Mouse (Mus musculus) neural tube, embryonic 12.5 days (tissue): Measurements from ENCODE around the gene Cars2. TPM values are rescaled to one million over a fixed set of nuclear protein-coding genes. Genes with fewer than 3 reads are reported as not detected.

Source experiments
- ATAC-seq: fragments of 200-750 bp; cut with Nextera tagmentation; 2 replicates; pipeline ENCODE4 v1.8.0; 2017; ENCODE audit warnings: low read depth, mild to moderate bottlenecking, moderate TSS enrichment, moderate library complexity; ENCODE audit not compliant: low FRiP score
- H3K27ac ChIP-seq: fragments of 300-500 bp; sonication (generic); 2 replicates; pipeline ENCODE4 v1.5.1; 2016
- H3K27me3 ChIP-seq: fragments of 300-500 bp; sonication (generic); replicated peaks from 2 replicates; pipeline ENCODE4 v1.6.1; 2016; ENCODE audit warnings: mild to moderate bottlenecking
- H3K36me3 ChIP-seq: fragments of 300-500 bp; sonication (generic); 2 replicates; pipeline ENCODE4 v1.6.1; 2016; ENCODE audit warnings: mild to moderate bottlenecking
- H3K4me1 ChIP-seq: fragments of 300-500 bp; sonication (generic); 2 replicates; pipeline ENCODE4 v1.6.1; 2016
- H3K4me2 ChIP-seq: fragments of 300-500 bp; sonication (generic); replicated peaks from 2 replicates; pipeline ENCODE4 v1.6.1; 2016; ENCODE audit warnings: mild to moderate bottlenecking
- H3K4me3 ChIP-seq: fragments of 300-500 bp; sonication (generic); 2 replicates; pipeline ENCODE4 v1.5.1; 2016
- H3K9ac ChIP-seq: fragments of 300-500 bp; sonication (generic); 2 replicates; pipeline ENCODE4 v1.6.1; 2016; ENCODE audit warnings: mild to moderate bottlenecking
- H3K9me3 ChIP-seq: fragments of 300-500 bp; sonication (generic); 2 replicates; pipeline ENCODE4 v1.6.1; 2016; ENCODE audit warnings: mild to moderate bottlenecking
- WGBS: fragments of 180-500 bp; shearing (Covaris S2); methylation state at CpG from one replicate; pipeline ENCODE4 v1.1.7; 2016; 5-methylcytosine and 5-hydroxymethylcytosine counted together
- polyA plus RNA-seq: library from polyadenylated mRNA; unstranded; fragments of >200 nt; fragmentation: Nextera tagmentation; extraction: Ambion mirVana; gene quantifications from 2 replicates; pipeline ENCODE4 v1.2.1, GENCODE M21; 2016

Gene Cars2
- polyA plus RNA-seq, 1 experiment from 2014 or later: 22.7 TPM

DNA sequence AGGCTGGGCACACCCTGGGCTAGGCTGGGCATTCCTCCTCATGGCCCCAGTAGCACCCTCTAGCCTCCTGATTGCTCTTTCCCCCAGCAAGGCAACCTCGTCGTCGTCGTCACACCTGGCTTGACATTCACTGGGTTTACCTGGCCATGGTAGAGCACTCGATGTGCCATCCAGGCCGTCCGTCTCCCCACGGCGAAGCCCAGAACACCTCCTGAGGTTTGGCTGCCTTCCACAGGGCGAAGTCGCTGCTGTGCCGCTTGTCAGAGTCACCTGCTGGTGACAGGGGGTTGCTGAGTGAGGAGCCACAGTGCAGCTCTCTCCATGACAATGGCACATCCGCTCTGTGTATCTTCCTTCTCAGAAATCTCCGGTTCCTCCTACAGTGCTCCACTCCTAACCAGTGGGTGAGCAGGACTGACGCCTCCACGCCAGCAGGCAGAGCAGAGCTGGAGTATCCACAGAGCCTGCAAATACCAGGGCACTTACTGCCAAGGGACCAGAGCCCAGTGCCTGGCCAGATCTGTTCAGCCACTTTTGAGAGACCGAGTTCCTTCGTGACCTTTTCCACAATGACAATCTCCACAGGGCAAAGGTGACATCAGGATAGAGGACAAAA, 20.3 kb downstream of the Cars2 start:
- no peaks in the 10 kb centered on the region for H3K4me1 ChIP-seq
- H3K4me3 ChIP-seq: no peak overlapping the region
- no peaks in the 10 kb centered on the region for H3K9me3 ChIP-seq
- H3K27ac ChIP-seq: no peak overlapping the region
- WGBS: 85% methylated on average over 18 of the region's 18 CpGs
- H3K36me3 ChIP-seq: peaks cover 37% of the 10 kb centered on the region
- no peak overlapping the region for H3K9ac ChIP-seq
- no peaks in the 10 kb centered on the region for H3K27me3 ChIP-seq
- no peak overlapping the region for H3K4me2 ChIP-seq
- ATAC-seq: no peak

DNA sequence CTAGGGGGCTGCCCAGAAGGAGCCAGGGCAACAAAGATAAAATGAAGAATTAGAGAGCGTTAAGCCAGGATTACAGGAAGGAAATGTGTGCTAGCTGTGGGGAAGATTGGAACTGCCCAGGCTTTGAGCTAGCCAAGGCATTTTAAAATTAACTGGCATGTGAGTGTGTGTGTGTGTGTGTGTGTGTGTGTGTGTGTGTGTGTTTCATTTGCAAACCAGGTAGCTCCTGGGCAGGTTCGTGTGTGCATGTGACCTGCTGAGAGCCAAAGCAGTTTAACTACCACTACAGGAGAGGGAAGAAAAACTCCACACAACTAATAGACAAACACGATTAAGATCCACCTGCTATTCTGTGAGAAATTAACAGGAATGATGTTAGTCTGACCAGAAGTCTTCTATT, 27.3 kb downstream of the Cars2 start:
- WGBS: 91% methylated on average over 3 of the region's 3 CpGs
- no peak overlapping the region for H3K9ac ChIP-seq
- H3K27ac ChIP-seq: no peak overlapping the region
- no peak for ATAC-seq
- peaks cover 32% of the 10 kb centered on the region for H3K36me3 ChIP-seq
- no peaks in the 10 kb centered on the region for H3K4me1 ChIP-seq
- H3K4me2 ChIP-seq: no peak overlapping the region
- H3K9me3 ChIP-seq: no peaks in the 10 kb centered on the region
- no peak overlapping the region for H3K4me3 ChIP-seq
- H3K27me3 ChIP-seq: no peaks in the 10 kb centered on the region

DNA sequence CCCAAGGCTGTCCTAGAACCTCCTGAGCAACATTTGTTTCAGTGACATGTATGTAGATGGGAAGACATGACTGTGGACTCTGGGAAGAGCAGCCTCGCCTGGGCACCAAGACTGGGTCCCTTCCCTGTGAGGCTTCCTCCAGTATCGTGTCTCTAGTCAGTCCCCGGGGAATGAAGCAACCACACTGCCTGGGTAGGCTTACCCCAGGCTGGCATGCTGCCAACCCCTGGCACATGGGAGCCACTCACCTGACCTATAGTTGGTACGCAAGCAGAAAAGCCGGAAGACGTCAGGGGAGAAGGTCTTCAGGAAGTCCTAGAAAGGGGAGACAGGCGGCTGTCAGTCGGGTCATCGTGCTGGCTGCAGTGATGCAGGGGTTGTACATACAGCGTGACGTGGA, 31.9 kb downstream of the Cars2 start:
- H3K4me2 ChIP-seq: no peak overlapping the region
- H3K4me1 ChIP-seq: no peaks in the 10 kb centered on the region
- peaks cover 69% of the 10 kb centered on the region for H3K36me3 ChIP-seq
- WGBS: 90% methylated on average over 11 of the region's 11 CpGs
- no peak overlapping the region for H3K4me3 ChIP-seq
- no peak for ATAC-seq
- H3K27ac ChIP-seq: no peak overlapping the region
- no peaks in the 10 kb centered on the region for H3K27me3 ChIP-seq
- no peaks in the 10 kb centered on the region for H3K9me3 ChIP-seq
- no peak overlapping the region for H3K9ac ChIP-seq

DNA sequence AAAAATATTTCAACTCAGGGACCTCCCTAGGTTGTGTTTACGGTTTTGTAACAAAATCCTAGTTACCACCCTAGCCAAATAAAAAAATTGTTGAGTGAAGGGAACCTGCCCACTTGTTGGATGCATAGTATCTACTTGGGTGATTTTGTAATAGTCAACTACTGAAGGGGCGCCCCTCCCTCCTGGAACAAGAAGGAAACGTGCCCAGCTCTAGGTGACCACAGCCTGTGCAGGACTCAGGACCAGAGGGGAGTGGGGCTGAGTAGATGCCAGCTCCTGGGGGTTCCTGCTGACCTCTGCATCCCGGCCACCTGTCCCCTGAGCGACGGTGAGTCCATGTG, 32.6 kb downstream of the Cars2 start:
- H3K4me2 ChIP-seq: no peak overlapping the region
- no peaks in the 10 kb centered on the region for H3K4me1 ChIP-seq
- no peaks in the 10 kb centered on the region for H3K27me3 ChIP-seq
- no peaks in the 10 kb centered on the region for H3K9me3 ChIP-seq
- 94% methylated on average over 6 of the region's 6 CpGs for WGBS
- H3K4me3 ChIP-seq: no peak overlapping the region
- peaks cover 76% of the 10 kb centered on the region for H3K36me3 ChIP-seq
- no peak overlapping the region for H3K27ac ChIP-seq
- H3K9ac ChIP-seq: no peak overlapping the region
- no peak for ATAC-seq

DNA sequence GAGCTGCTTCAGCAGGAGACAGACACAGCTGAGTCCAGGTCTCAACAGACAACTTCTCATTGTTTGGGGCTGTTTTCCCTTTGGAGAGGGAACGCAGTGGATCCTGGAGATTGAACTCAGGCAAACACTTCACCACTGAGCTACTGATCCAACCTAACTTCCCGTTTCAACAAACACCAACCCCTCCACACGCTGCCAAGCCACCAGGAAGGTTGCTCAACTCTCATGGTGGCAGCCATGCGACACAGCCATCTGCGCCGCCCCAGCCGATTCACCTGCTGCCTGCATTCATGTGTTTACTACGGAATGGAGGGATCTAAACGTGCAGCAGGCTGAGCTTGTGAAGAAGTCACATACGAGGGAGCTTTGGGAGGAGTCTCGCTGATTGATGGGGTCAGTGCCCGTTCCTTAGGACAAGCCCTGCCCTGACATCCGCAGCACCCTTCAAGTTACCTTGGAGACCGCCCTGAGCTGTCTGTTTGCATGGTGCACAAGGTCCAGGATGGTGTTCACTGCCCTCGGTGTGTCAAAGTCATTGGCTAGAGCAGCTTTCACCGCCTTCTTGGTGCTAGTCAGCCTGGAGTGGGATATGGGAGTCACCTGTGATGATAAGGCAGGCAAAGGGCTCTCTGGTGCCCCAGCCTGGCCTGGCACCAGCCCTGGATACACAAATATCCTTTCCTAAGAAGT, 33.1 kb downstream of the Cars2 start:
- no peak for ATAC-seq
- no peak overlapping the region for H3K4me3 ChIP-seq
- H3K9me3 ChIP-seq: no peaks in the 10 kb centered on the region
- H3K27me3 ChIP-seq: no peaks in the 10 kb centered on the region
- H3K4me2 ChIP-seq: no peak overlapping the region
- no peaks in the 10 kb centered on the region for H3K4me1 ChIP-seq
- no peak overlapping the region for H3K9ac ChIP-seq
- 90% methylated on average over 16 of the region's 16 CpGs for WGBS
- H3K27ac ChIP-seq: no peak overlapping the region
- H3K36me3 ChIP-seq: peaks cover 81% of the 10 kb centered on the region

DNA sequence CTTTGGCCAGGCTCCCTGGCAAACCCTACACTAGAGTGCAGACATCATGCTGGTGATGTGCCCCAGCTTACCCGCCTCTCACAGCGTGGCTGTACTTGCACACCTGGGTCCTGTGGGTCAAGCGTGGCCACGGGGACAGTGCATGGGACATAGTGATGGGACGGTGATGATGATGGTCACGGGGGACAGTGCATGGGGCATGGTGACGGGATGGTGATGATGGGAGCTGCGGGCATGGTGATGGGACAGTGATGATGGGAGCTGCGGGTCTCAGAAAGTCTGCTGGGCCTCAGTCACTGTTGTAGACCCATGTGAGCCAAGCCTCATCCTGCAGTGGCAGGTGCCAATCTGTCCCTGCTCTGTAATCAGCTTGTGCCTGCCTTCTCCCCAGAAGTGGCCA, 34.3 kb downstream of the Cars2 start:
- no peak for ATAC-seq
- peaks cover 86% of the 10 kb centered on the region for H3K36me3 ChIP-seq
- no peak overlapping the region for H3K4me2 ChIP-seq
- H3K9me3 ChIP-seq: no peaks in the 10 kb centered on the region
- H3K9ac ChIP-seq: no peak overlapping the region
- WGBS: 95% methylated on average over 9 of the region's 9 CpGs
- H3K27ac ChIP-seq: no peak overlapping the region
- no peaks in the 10 kb centered on the region for H3K4me1 ChIP-seq
- no peak overlapping the region for H3K4me3 ChIP-seq
- H3K27me3 ChIP-seq: no peaks in the 10 kb centered on the region

DNA sequence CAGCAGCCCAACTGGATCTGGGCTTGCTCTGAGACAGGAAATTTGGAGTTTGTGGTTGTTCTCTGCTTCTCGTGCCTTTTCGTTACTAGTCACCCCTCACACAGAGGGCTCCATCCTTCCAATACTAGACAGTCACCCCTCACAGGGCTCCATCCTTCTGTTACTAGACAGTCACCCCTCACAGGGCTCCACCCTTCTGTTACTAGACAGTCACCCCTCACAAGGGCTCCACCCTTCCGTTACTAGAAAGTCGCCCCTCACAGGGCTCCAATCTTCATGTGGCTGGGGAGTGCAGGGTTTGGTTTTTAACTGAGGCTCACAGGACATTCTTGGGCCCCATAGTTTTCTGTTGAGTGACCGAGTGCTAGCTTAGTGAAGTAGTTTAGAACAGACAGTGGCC, 37.3 kb downstream of the Cars2 start:
- no peak overlapping the region for H3K27ac ChIP-seq
- ATAC-seq: no peak
- H3K4me1 ChIP-seq: no peaks in the 10 kb centered on the region
- no peak overlapping the region for H3K4me3 ChIP-seq
- no peak overlapping the region for H3K4me2 ChIP-seq
- H3K36me3 ChIP-seq: peaks cover 98% of the 10 kb centered on the region
- no peak overlapping the region for H3K9ac ChIP-seq
- no peaks in the 10 kb centered on the region for H3K9me3 ChIP-seq
- no peaks in the 10 kb centered on the region for H3K27me3 ChIP-seq
- 88% methylated on average over 5 of the region's 5 CpGs for WGBS

DNA sequence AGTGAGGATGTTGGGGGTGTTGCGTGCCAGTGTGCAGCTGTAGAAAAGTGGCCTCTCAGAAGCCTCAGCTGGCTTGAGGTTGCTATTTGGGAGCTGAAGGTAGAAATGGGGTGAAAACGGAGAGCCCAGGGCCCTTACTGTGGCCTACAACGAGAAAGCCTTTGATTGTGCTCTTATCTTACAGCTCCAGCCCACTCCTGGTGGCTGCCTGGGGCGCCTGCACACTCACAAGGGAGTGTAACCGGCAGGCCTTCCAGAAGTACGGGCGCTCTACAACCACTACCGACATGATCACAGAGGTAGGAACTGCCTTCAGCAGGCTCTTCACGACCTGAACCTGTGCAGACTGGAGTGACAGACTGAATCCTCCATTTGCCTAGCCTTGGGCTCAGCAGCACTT, 37.9 kb downstream of the Cars2 start:
- H3K27ac ChIP-seq: no peak overlapping the region
- no peak overlapping the region for H3K4me3 ChIP-seq
- H3K27me3 ChIP-seq: no peaks in the 10 kb centered on the region
- no peak for ATAC-seq
- H3K9me3 ChIP-seq: no peaks in the 10 kb centered on the region
- peaks cover 97% of the 10 kb centered on the region for H3K36me3 ChIP-seq
- no peak overlapping the region for H3K9ac ChIP-seq
- WGBS: 91% methylated on average over 9 of the region's 9 CpGs
- no peak overlapping the region for H3K4me2 ChIP-seq
- H3K4me1 ChIP-seq: no peaks in the 10 kb centered on the region

DNA sequence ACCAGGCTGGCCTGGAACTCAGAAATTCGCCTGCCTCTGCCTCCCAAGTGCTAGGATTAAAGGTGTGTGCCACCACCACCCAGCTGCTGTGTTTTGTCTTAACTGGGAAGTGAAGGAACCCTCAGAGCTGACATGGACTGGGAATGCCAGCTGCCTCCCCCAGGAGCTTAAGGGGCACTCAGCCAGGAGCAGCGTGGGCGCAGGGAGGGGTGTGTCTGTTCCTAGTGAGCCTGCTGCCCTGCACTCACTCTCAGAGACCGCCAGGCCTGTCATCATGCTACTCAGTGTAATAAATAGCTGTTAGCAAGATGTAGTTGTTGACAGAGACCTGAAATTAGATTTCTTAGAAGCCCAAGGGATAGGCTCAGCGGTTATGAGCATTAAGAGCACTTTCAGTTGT, 39.6 kb downstream of the Cars2 start:
- no peaks in the 10 kb centered on the region for H3K4me1 ChIP-seq
- no peaks in the 10 kb centered on the region for H3K27me3 ChIP-seq
- H3K9me3 ChIP-seq: no peaks in the 10 kb centered on the region
- H3K27ac ChIP-seq: no peak overlapping the region
- no peak for ATAC-seq
- no peak overlapping the region for H3K4me2 ChIP-seq
- H3K4me3 ChIP-seq: no peak overlapping the region
- WGBS: 93% methylated on average over 5 of the region's 5 CpGs
- no peak overlapping the region for H3K9ac ChIP-seq
- peaks cover 97% of the 10 kb centered on the region for H3K36me3 ChIP-seq

DNA sequence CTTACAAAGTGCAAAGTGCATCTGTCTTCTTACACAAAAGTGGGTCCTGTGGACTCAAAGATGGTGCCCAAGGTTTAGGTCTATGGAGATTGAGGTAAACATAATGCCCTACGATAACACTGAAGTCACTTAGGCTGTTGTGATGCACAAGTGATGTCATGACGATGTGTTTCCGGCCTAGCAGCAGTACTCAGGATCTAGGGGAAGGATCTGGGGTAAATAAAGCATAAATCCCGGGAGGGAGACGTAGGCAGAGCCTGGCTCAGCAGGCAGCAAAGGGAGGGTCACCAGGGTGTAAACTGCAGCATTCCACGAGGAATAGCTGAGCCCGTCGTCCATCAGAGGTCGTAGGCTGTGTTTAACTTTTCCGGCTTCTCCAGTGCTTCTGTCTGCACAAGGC, 41.7 kb downstream of the Cars2 start:
- no peak overlapping the region for H3K27ac ChIP-seq
- WGBS: 85% methylated on average over 10 of the region's 10 CpGs
- no peak overlapping the region for H3K4me2 ChIP-seq
- H3K4me3 ChIP-seq: no peak overlapping the region
- no peaks in the 10 kb centered on the region for H3K9me3 ChIP-seq
- no peak overlapping the region for H3K9ac ChIP-seq
- H3K36me3 ChIP-seq: peaks cover 97% of the 10 kb centered on the region
- ATAC-seq: no peak
- no peaks in the 10 kb centered on the region for H3K4me1 ChIP-seq
- no peaks in the 10 kb centered on the region for H3K27me3 ChIP-seq

DNA sequence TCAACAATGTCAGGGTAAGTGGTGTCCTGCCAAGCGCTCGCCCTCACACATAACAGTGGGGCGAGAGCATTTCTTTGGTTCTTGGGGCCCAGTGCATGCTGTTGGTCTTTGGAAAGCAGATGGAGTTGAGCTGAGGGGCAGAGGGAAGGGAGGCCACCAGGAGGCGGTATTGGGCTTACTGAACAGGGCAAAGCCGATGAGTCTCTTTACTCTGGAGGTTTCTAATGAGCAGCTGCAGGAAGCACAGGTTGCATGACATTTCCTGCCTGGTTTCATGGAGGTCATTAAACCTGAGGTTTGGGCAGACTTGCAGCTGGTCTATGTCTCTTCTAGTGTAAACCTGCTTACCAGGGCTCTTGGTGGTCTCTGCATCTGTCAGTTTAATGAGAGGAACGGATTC, 43.8 kb downstream of the Cars2 start:
- peaks cover 93% of the 10 kb centered on the region for H3K36me3 ChIP-seq
- no peaks in the 10 kb centered on the region for H3K9me3 ChIP-seq
- no peak overlapping the region for H3K4me2 ChIP-seq
- no peaks in the 10 kb centered on the region for H3K27me3 ChIP-seq
- H3K27ac ChIP-seq: no peak overlapping the region
- 75% methylated on average over 6 of the region's 6 CpGs for WGBS
- no peak for ATAC-seq
- H3K9ac ChIP-seq: no peak overlapping the region
- no peak overlapping the region for H3K4me3 ChIP-seq
- no peaks in the 10 kb centered on the region for H3K4me1 ChIP-seq

DNA sequence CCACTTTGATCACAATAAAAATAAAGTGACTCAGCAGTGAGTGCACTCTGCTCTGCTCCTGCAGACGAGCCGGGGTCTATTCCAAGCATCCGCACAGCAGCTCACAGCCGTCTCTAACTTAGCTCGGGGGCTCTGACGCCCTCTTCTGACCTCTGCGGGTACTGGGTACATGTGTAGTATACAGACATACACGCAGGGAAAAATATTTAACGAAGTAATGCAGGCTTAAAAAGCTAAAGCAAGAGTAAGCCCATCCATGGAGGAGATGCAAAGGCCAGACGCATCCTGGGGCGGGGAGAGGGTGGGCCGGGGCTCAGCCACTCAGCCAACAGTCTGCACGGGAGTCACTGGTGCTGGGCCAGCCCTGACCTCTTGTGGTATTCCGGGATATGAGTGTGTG, 44.5 kb downstream of the Cars2 start:
- H3K9ac ChIP-seq: no peak overlapping the region
- no peak overlapping the region for H3K4me3 ChIP-seq
- H3K9me3 ChIP-seq: no peaks in the 10 kb centered on the region
- no peak for ATAC-seq
- no peaks in the 10 kb centered on the region for H3K4me1 ChIP-seq
- peaks cover 86% of the 10 kb centered on the region for H3K36me3 ChIP-seq
- H3K27me3 ChIP-seq: no peaks in the 10 kb centered on the region
- H3K27ac ChIP-seq: no peak overlapping the region
- WGBS: 87% methylated on average over 14 of the region's 14 CpGs
- no peak overlapping the region for H3K4me2 ChIP-seq
